Mouse (Mus musculus) cerebellum, adult (tissue): Measurements from ENCODE around the gene Zar1.
"Not testable (repeated sequence)": the region's sequence is repeated elsewhere in the genome, so short reads cannot be mapped to it uniquely, and the experiment has no call there.

Experiments used
- ATAC-seq: cut with Nextera tagmentation; 2 replicates; pipeline ENCODE4 v1.9.2; 2017; ENCODE audit warnings: mild to moderate bottlenecking, moderate library complexity, mixed read lengths; ENCODE audit not compliant: insufficient number of reproducible peaks, low FRiP score, low TSS enrichment

Zar1 gene

GRCm38 (mm10) chr5:72580970-72581332 is at the start of gene Zar1:
Zar1 (minus strand) TSS chr5:72581254.
- ATAC-seq = not testable (repeated sequence)

- no peak for ATAC-seq
These were observed 49.0 kb upstream of the Zar1 start for GRCm38 (mm10) chr5:72630026-72630425.

- no peak for ATAC-seq
These were observed 40.0 kb upstream of the Zar1 start for GRCm38 (mm10) chr5:72621022-72621421.

- ATAC-seq = no peak
These were observed 36.4 kb upstream of the Zar1 start for GRCm38 (mm10) chr5:72617413-72617812.

GRCm38 (mm10) chr5:72603138-72603537 is 22.1 kb upstream of the Zar1 start:
- ATAC-seq = no peak

- no peak for ATAC-seq
These were observed 20.0 kb upstream of the Zar1 start for GRCm38 (mm10) chr5:72601006-72601405.

- peak; percentile 31; the same call in 1 of the 2 replicates for ATAC-seq
These were observed 6.2 kb upstream of the Zar1 start, which contains the start of gene Gm5868 for GRCm38 (mm10) chr5:72587192-72587681. Gm5868 (minus strand) TSS chr5:72587551.

GRCm38 (mm10) chr5:72586667-72587191 is 5.7 kb upstream of the Zar1 start:
- not testable (repeated sequence) for ATAC-seq

- not testable (repeated sequence) for ATAC-seq
These were observed 5.1 kb upstream of the Zar1 start for GRCm38 (mm10) chr5:72586122-72586521.

- peak; percentile 47; the same call in 1 of the 2 replicates for ATAC-seq
These were observed 725 bp downstream of the Zar1 start for GRCm38 (mm10) chr5:72580088-72580969.

- not testable (repeated sequence) for ATAC-seq
These were observed 1.5 kb downstream of the Zar1 start for GRCm38 (mm10) chr5:72579599-72579998.

GRCm38 (mm10) chr5:72565621-72566020 is 15.4 kb downstream of the Zar1 start:
- no peak for ATAC-seq

GRCm38 (mm10) chr5:72563183-72563582 is 17.9 kb downstream of the Zar1 start:
- ATAC-seq = not testable (repeated sequence)

GRCm38 (mm10) chr5:72560976-72561628 is 20.0 kb downstream of the Zar1 start:
- no peak for ATAC-seq

GRCm38 (mm10) chr5:72559544-72560049 is 21.5 kb downstream of the Zar1 start, which contains the start of gene Nfxl1:
Nfxl1 (minus strand) TSS chr5:72559684.
- ATAC-seq = peak; percentile 95

- peak; percentile 64; the same call in 1 of the 2 replicates for ATAC-seq
These were observed 22.1 kb downstream of the Zar1 start for GRCm38 (mm10) chr5:72558716-72559526.

- ATAC-seq = no peak
These were observed 24.8 kb downstream of the Zar1 start for GRCm38 (mm10) chr5:72556245-72556644.

- ATAC-seq = no peak
These were observed 29.8 kb downstream of the Zar1 start for GRCm38 (mm10) chr5:72551209-72551608.

GRCm38 (mm10) chr5:72528896-72529295 is 52.2 kb downstream of the Zar1 start:
- no peak for ATAC-seq
